Mouse (Mus musculus) heart, postnatal 0 days (tissue): ENCODE measurements at regions not wholly inside any gene's neighbourhood (a gene's known extent, or its start where the extent isn't known, plus 50 kb on each side); places are given as distances from the start of the nearest gene placed in this dataset.

ENCODE experiments used
- CTCF ChIP-seq: IDR thresholded peaks from 2 replicates; pipeline ENCODE4 v1.5.1; 2016; ENCODE audit warnings: antibody characterized with exemption, control low read depth, low read depth
- EP300 ChIP-seq: IDR thresholded peaks from 2 replicates; pipeline ENCODE4 v1.6.1; 2016; ENCODE audit warnings: antibody characterized with exemption, low read depth

GRCm38 (mm10) chr9:41889568-41890272 lies 234.4 kb downstream of the Sorl1 start:
- TF ChIP-seq CTCF (no peak), EP300 (no peak)
